Mouse (Mus musculus) layer of hippocampus, adult 2 months (tissue): Measurements from ENCODE around the gene Pnp. TPM values are rescaled to one million over a fixed set of nuclear protein-coding genes. Genes with fewer than 3 reads are reported as not detected.
"Not testable (repeated sequence)": the region's sequence is repeated elsewhere in the genome, so short reads cannot be mapped to it uniquely, and the experiment has no call there.

Experiments used
- DNase-seq, 2 experiments: peaks; one replicate each; pipeline ENCODE4 v3.0.0; 2022; ENCODE audit warnings: low spot score in 2 of 2
- H3K27ac ChIP-seq: fragments of 200-600 bp; 2 replicates; pipeline ENCODE4 v1.8.1; 2022
- H3K4me3 ChIP-seq: fragments of 200-600 bp; 2 replicates; pipeline ENCODE4 v1.8.1; 2022; ENCODE audit warnings: mild to moderate bottlenecking
- CTCF ChIP-seq: fragments of 200-600 bp; conservative IDR thresholded peaks from 2 replicates; pipeline ENCODE4 v1.8.1; 2022; ENCODE audit warnings: antibody characterized with exemption, mild to moderate bottlenecking, moderate library complexity
- total RNA-seq, 2 experiments: library from RNA; stranded (reverse); gene quantifications; 2 replicates each; pipeline ENCODE4 v1.2.3; 2021

Pnp gene
- total RNA-seq, 2 experiments from 2014 or later = 14.0 to 17.1 TPM

DNA sequence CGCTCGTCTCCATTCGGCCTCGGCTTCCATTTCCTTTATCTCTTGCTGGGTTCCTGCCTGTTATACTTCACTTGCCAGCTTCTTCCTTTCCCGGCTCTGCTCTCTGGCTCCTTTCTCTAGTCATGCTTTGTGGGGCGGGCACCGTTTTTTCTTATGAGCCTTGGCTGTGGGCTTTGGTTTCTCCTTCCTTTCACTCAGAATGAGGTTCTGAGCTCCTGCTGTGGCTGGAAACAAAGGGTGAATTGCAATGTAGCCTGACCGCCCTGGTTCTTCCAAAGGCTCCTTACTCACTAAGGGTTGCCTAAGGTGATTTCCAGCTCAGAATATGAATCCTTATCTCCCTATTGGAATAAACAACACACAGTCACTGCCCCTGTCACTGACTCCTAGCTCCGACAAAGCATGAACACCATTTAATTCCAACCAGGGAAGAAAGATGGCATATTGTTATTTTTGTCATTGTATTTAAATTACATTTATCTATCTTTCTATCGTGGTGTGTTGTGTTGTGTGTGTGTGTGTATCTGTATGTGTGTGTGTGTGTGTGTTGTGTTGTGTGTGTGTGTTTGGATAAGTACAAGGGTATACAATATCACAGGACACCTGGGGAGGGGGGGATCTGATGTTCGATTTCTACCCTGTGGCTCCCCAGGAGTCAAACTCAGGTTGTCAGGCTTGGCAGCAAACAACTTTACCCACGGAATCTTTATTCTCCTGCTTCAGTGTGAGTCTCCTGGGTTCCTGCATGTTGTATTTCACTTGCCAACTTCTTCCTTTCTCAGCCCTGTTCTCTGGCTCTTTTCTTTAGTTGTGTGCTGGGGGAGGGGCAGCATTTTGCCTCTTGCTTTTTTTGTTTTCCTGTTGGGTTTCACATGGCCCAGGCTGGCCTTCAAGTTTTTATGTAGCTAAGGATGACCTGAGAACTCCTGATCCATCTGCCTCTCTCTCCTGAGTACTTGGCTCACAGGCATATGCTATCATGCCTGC, 39.0 kb downstream of the Pnp start:
- no peak overlapping the region for H3K4me3 ChIP-seq
- TF ChIP-seq CTCF = no peak
- DNase-seq = peak; percentile 54 to 78
- H3K27ac ChIP-seq = peak overlapping the region; percentile 83

- no peak for DNase-seq
- H3K27ac ChIP-seq = peak overlapping the region; percentile 83
- no peak overlapping the region for H3K4me3 ChIP-seq
- TF ChIP-seq CTCF = no peak
These were observed 39.9 kb downstream of the Pnp start for GRCm38 (mm10) chr14:50970822-50971221.

DNA sequence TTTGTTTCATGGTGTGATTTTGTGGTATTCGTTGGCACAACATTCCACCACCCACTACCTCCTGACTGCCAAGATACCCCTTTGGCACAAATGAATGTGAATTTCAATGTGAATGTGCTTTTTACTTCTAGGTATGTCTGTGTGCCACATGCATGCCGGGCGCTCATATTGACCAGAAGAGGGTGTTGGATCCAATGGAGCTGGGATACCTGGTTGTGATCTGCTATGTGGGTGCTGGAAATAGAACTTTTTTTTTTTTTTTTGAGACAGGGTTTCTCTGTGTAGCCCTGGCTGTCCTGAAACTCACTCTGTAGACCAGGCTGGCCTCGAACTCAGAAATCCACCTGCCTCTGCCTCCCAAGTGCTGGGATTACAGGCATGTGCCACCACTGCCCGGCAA, 42.2 kb downstream of the Pnp start:
- not testable (repeated sequence) for H3K4me3 ChIP-seq, H3K27ac ChIP-seq, DNase-seq

GRCm38 (mm10) chr14:50973700-50974099, 42.8 kb downstream of the Pnp start:
- DNase-seq = no peak
- Histone ChIP-seq H3K4me3 (no peak overlapping the region), H3K27ac (no peak overlapping the region)
- TF ChIP-seq CTCF = no peak

GRCm38 (mm10) chr14:50975001-50975400, 44.1 kb downstream of the Pnp start:
- no peak for TF ChIP-seq CTCF
- no peak overlapping the region for H3K4me3 ChIP-seq
- H3K27ac ChIP-seq = no peak overlapping the region
- no peak for DNase-seq

DNA sequence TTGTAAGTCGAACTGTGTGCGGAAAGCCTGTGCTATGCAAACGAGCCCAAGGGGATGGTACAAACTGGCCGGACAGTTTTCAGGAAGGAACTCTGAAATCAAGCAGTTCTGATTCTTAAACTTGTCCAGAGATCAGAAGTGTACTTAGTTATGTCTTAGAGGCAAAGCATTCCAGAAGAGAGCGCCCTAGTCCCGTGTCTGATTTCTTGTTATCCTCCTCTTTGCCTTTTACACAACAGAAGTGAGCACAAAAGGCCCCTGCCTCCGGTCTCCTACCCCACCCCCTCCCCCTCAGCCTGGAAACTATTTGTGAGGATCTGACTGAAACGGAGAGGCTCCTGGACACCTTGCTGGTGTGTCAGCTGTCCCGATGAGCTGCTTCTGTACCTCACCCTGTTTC, 45.8 kb downstream of the Pnp start:
- peak; percentile 49 for TF ChIP-seq CTCF
- Histone ChIP-seq H3K4me3 (no peak overlapping the region), H3K27ac (peak overlapping the region; percentile 36; the same call in 1 of the 2 replicates)
- DNase-seq = no peak

DNA sequence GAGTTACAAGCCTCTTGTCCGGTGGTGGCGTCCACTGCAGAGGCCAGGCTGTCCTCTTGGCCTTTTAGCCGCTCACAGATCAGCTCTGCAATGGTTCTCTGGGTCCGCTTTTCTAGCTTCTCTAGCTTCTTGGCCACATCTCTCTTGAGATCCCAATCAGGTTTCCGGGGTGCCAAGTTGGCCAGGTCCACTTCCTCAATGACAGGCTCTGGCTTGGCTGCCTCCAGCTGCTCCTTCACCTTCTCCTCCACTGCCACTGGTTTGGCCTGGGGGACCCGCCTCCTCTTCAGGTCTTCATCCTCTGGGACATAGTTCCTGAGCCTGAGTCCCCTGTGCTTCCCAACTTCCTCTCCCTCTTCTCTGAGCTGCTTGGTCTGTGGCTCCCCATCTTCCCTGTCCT, 47.6 kb downstream of the Pnp start:
- H3K4me3 ChIP-seq, DNase-seq, H3K27ac ChIP-seq: not testable (repeated sequence)

- no peak overlapping the region for H3K4me3 ChIP-seq
- no peak for DNase-seq
- TF ChIP-seq CTCF = no peak
- H3K27ac ChIP-seq = no peak overlapping the region
These were observed 48.7 kb downstream of the Pnp start for GRCm38 (mm10) chr14:50979631-50980030.

DNA sequence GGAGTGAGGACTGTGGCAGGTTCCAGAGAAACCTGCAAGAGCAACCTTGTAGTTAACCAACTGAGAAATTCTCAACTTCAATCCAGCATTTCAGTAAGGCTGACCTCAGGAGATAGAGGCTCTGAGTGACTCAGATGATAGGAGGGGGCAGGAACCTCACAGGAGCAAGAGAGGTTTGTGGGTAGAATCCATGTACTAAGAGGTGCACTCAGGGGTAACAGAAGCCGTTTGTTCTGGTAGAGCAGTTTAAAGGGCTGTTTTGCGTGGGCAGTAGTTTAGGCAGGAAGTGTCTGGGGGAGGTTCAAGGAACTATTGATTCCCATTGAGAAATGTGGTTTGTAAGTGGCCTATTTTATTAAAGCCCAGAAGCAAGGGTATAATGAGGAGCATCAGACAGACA, 50.3 kb downstream of the Pnp start:
- no peak for DNase-seq
- no peak for TF ChIP-seq CTCF
- H3K27ac ChIP-seq = no peak overlapping the region

DNA sequence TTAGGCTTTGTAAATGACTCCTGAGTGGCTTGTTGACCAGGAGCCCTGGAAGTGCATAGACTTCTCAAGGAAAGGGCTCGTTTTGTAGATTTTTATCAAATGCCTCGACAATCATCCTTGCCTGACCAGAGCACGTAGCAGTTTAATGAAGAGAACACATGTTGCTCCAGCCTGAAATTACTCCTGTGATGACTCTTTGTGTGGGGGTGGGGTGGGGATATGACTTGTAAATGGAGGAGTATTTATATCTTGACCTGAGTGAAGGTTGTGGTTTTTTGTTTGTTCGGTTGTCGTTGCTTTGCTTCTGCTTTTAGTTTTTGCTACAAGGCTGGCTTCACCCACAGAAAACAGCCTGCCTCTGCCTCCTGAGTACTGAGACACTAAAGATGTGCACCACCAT, 51.0 kb downstream of the Pnp start:
- H3K4me3 ChIP-seq = no peak overlapping the region
- no peak for DNase-seq
- no peak overlapping the region for H3K27ac ChIP-seq
- TF ChIP-seq CTCF = no peak

More for the DNA sequence above, 50.3 kb downstream of the Pnp start:
- no peak overlapping the region for H3K4me3 ChIP-seq

- TF ChIP-seq CTCF = no peak
- H3K27ac ChIP-seq = no peak overlapping the region
These were observed 56.8 kb downstream of the Pnp start for GRCm38 (mm10) chr14:50987668-50988067.

GRCm38 (mm10) chr14:50991037-50991436, 60.2 kb downstream of the Pnp start:
- TF ChIP-seq CTCF = no peak
- Histone ChIP-seq H3K4me3 (no peak overlapping the region), H3K27ac (no peak overlapping the region)
- no peak for DNase-seq

More at GRCm38 (mm10) chr14:50987668-50988067, 56.8 kb downstream of the Pnp start:
- DNase-seq = no peak
- H3K4me3 ChIP-seq = no peak overlapping the region

DNA sequence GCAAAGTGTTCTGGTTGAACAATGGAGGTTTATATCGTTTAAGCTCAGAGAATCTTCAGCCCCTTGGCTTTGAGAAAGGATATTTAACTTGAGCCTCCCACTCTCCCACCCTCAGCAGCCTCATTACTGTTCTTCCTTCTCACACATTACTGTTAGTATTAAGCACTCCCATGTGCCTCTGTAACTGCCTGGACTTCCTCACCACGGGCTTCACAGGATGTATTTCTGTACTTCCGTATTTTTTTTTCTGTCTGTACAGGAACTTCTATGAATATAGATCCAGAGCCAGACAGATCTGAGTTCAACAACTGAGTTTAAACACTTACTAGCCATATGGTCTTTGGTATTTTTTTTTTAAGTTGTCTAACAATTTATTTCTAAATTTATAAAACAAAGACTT, 66.2 kb downstream of the Pnp start:
- Histone ChIP-seq H3K27ac (peak overlapping the region; percentile 75), H3K4me3 (no peak overlapping the region)
- no peak for TF ChIP-seq CTCF
- no peak for DNase-seq
